Mouse (Mus musculus) forebrain, embryonic 10.5 days (tissue): ENCODE data around the gene Bcam. TPM values are rescaled to one million over a fixed set of nuclear protein-coding genes. Genes with fewer than 3 reads are reported as not detected.

Source experiments
- DNase-seq: peaks from one replicate; pipeline ENCODE4 v3.0.0-alpha.2; 2017; ENCODE audit warnings: low spot score; ENCODE audit errors: extremely low spot score
- H3K27ac ChIP-seq: fragments of 300-500 bp; sonication (generic); 2 replicates; pipeline ENCODE4 v1.5.1; 2016; ENCODE audit warnings: mild to moderate bottlenecking
- H3K27me3 ChIP-seq: fragments of 300-500 bp; sonication (generic); 2 replicates; pipeline ENCODE4 v1.6.1; 2016; ENCODE audit warnings: mild to moderate bottlenecking; ENCODE audit not compliant: poor library complexity, severe bottlenecking
- H3K36me3 ChIP-seq: fragments of 300-500 bp; sonication (generic); replicated peaks from 2 replicates; pipeline ENCODE4 v1.6.1; 2016; ENCODE audit warnings: mild to moderate bottlenecking, moderate library complexity
- H3K4me1 ChIP-seq: fragments of 300-500 bp; sonication (generic); 2 replicates; pipeline ENCODE4 v1.6.1; 2016
- H3K4me3 ChIP-seq: fragments of 300-500 bp; sonication (generic); 2 replicates; pipeline ENCODE4 v1.5.1; 2016; ENCODE audit warnings: mild to moderate bottlenecking, moderate library complexity
- H3K9me3 ChIP-seq: fragments of 300-500 bp; sonication (generic); 2 replicates; pipeline ENCODE4 v1.6.1; 2016; ENCODE audit warnings: mild to moderate bottlenecking, moderate library complexity
- WGBS: fragments of 180-500 bp; shearing (Covaris S2); methylation state at CpG from one replicate; pipeline ENCODE4 v1.1.7; 2016; 5-methylcytosine and 5-hydroxymethylcytosine counted together
- polyA plus RNA-seq: library from polyadenylated mRNA; unstranded; fragments of >200 nt; fragmentation: Nextera tagmentation; extraction: Ambion mirVana; gene quantifications from 2 replicates; pipeline ENCODE4 v1.2.1, GENCODE M21; 2016

The Bcam gene
- polyA plus RNA-seq, 1 experiment from 2014 or later, result 33.1 TPM

DNA sequence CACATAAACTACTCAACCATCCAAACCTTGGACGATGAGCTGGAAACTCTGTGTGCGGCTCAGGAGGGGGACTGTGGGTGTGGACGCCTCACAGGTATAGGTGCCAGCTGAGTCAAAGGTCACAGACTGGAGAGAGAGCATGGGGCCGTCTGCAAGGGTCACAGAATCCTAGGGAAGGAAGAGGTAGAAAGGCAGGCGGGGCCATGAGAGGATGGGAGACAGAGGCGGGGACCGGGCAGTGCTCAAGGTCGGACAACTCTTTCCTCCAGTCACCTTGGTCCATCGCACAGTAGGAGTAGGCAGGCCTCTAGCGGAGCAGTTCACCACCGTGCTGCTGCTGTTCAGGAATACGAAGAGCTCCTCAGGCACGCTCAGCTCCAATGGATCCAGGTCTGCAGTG is 10.8 kb downstream of the Bcam start:
- no peak overlapping the region for H3K27ac ChIP-seq
- WGBS, result 90% methylated on average over 13 of the region's 13 CpGs
- H3K4me1 ChIP-seq, result no peaks in the 10 kb centered on the region
- peaks cover 7% of the 10 kb centered on the region; the same call in 1 of the 2 replicates for H3K9me3 ChIP-seq
- no peak overlapping the region for H3K4me3 ChIP-seq
- H3K27me3 ChIP-seq, result no peaks in the 10 kb centered on the region
- DNase-seq, result no peak
- peaks cover 37% of the 10 kb centered on the region for H3K36me3 ChIP-seq

DNA sequence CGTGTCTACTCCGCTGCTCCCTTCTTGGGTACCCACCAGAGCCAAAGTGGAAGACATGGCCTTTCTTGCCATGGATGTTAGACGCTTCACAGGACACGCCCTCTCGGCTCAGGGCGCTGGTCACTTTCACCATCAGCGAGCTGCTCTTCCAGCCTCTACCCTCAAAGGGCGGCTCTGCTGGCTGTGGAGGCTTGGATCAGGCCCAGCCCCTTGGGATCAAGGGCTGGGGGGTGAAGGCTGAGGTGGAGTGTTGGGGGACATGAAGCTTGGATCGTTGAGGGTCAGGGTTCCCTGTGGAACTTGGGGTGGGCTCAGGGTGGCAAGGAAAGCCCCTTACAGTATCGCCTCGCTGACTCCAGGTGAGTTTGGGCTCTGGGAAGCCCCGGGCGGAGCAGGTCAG is 12.2 kb downstream of the Bcam start:
- no peaks in the 10 kb centered on the region for H3K4me1 ChIP-seq
- H3K9me3 ChIP-seq, result peaks cover 4% of the 10 kb centered on the region; the same call in 1 of the 2 replicates
- WGBS, result 90% methylated on average over 13 of the region's 13 CpGs
- no peak for DNase-seq
- no peaks in the 10 kb centered on the region for H3K27me3 ChIP-seq
- H3K4me3 ChIP-seq, result no peak overlapping the region
- peaks cover 25% of the 10 kb centered on the region for H3K36me3 ChIP-seq
- no peak overlapping the region for H3K27ac ChIP-seq

GRCm38 (mm10) chr7:19755851-19756786 is 14.7 kb downstream of the Bcam start:
- Histone ChIP-seq H3K4me1 (no peaks in the 10 kb centered on the region; the same call in 1 of the 2 replicates), H3K4me3 (no peak overlapping the region), H3K36me3 (peaks cover 17% of the 10 kb centered on the region), H3K27me3 (no peaks in the 10 kb centered on the region), H3K27ac (0 out of 2 replicates have a peak overlapping the region, but pooled peaks have one; percentile 30), H3K9me3 (peaks cover 2% of the 10 kb centered on the region; the same call in 1 of the 2 replicates)
- 84% methylated on average over 23 of the region's 24 CpGs for WGBS
- DNase-seq, result no peak

GRCm38 (mm10) chr7:19755008-19755407 is 15.8 kb downstream of the Bcam start:
- WGBS, result 85% methylated on average over 2 of the region's 2 CpGs
- no peaks in the 10 kb centered on the region for H3K27me3 ChIP-seq
- H3K4me3 ChIP-seq, result no peak overlapping the region

DNA sequence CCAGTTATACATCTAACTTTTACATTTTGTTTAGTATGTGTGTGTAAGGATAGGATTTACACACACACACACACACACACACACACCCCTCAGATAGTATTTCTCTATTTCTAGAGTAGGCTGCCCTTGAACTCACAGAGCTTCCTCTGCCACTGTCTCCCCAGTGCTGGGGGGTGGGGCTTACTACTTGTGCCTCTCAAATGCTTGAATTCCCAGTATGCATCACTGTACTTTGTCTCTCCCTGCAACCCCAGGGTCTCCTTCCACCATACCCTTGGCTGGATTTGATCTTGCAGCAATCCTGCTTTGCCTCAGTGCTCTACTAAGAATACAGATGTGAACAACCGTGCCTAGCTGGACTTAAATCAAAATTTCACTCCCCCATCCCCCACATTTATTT is 16.8 kb downstream of the Bcam start:
- no peak overlapping the region for H3K27ac ChIP-seq
- no peak overlapping the region for H3K4me3 ChIP-seq
- no peak for DNase-seq
- WGBS, result 87% methylated on average over 1 of the region's 1 CpGs
- H3K4me1 ChIP-seq, result peaks cover 16% of the 10 kb centered on the region
- H3K36me3 ChIP-seq, result peaks cover 16% of the 10 kb centered on the region
- H3K9me3 ChIP-seq, result peaks cover 2% of the 10 kb centered on the region; the same call in 1 of the 2 replicates
- no peaks in the 10 kb centered on the region for H3K27me3 ChIP-seq

More at GRCm38 (mm10) chr7:19755008-19755407, 15.8 kb downstream of the Bcam start:
- Histone ChIP-seq H3K27ac (no peak overlapping the region), H3K36me3 (peaks cover 17% of the 10 kb centered on the region), H3K9me3 (peaks cover 2% of the 10 kb centered on the region; the same call in 1 of the 2 replicates), H3K4me1 (peaks cover 11% of the 10 kb centered on the region)
- no peak for DNase-seq

DNA sequence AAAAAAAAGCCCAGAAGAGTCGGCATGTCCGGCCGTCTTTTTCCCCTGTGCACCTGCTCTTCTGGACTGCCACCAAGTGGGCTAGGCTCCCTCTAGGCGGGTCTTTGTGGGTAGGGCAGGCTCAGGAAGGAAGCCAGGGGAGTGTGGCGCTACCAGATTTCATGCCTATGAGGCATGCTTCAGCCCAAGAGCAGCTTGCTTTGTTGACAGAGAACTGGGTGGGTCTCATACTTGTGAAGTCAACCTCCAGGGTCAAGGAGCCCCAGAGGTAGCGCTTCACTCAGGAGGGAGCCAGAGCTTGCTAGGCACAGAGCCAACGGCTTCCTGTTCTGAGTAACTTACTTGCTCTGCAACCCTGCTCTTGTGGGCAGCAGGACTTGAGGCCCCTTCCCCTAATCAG is 17.2 kb downstream of the Bcam start:
- H3K9me3 ChIP-seq, result peaks cover 2% of the 10 kb centered on the region; the same call in 1 of the 2 replicates
- H3K27me3 ChIP-seq, result no peaks in the 10 kb centered on the region
- DNase-seq, result no peak
- WGBS, result 88% methylated on average over 7 of the region's 7 CpGs
- peaks cover 11% of the 10 kb centered on the region for H3K36me3 ChIP-seq
- H3K4me3 ChIP-seq, result no peak overlapping the region
- peaks cover 18% of the 10 kb centered on the region for H3K4me1 ChIP-seq
- H3K27ac ChIP-seq, result no peak overlapping the region

DNA sequence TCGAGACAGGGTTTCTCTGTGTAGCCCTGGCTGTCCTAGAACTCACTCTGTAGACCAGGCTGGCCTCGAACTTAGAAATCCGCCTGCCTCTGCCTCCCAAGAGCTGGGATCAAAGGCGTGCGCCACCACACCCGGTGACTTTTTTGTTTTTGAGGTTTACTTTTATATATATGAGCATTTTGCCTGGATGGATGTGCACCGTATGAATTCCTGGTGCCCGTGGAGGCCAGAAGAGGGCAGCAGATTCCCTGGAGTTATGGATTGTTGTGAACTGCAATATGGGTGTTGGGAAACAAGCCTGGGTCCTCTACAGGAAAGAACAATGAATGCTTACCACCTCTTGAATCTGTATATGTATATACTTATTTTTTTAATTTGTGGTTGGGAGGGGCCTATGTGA is 18.2 kb downstream of the Bcam start:
- no peak overlapping the region for H3K27ac ChIP-seq
- no peak overlapping the region for H3K4me3 ChIP-seq
- peaks cover 2% of the 10 kb centered on the region; the same call in 1 of the 2 replicates for H3K9me3 ChIP-seq
- H3K27me3 ChIP-seq, result no peaks in the 10 kb centered on the region
- WGBS, result 67% methylated on average over 8 of the region's 8 CpGs
- DNase-seq, result no peak
- H3K4me1 ChIP-seq, result peaks cover 27% of the 10 kb centered on the region
- 0 out of 2 replicates have a peak, but pooled peaks cover 4% of the 10 kb centered on the region for H3K36me3 ChIP-seq

- Histone ChIP-seq H3K27me3 (no peaks in the 10 kb centered on the region), H3K9me3 (no peaks in the 10 kb centered on the region), H3K4me1 (peaks cover 44% of the 10 kb centered on the region), H3K36me3 (peaks cover 1% of the 10 kb centered on the region; the same call in 1 of the 2 replicates), H3K4me3 (peak overlapping the region; percentile 77; the same call in 1 of the 2 replicates), H3K27ac (peak overlapping the region; percentile 92)
- WGBS, result 67% methylated on average over 4 of the region's 4 CpGs
- DNase-seq, result no peak
These were observed 19.8 kb downstream of the Bcam start for GRCm38 (mm10) chr7:19751070-19751383.

DNA sequence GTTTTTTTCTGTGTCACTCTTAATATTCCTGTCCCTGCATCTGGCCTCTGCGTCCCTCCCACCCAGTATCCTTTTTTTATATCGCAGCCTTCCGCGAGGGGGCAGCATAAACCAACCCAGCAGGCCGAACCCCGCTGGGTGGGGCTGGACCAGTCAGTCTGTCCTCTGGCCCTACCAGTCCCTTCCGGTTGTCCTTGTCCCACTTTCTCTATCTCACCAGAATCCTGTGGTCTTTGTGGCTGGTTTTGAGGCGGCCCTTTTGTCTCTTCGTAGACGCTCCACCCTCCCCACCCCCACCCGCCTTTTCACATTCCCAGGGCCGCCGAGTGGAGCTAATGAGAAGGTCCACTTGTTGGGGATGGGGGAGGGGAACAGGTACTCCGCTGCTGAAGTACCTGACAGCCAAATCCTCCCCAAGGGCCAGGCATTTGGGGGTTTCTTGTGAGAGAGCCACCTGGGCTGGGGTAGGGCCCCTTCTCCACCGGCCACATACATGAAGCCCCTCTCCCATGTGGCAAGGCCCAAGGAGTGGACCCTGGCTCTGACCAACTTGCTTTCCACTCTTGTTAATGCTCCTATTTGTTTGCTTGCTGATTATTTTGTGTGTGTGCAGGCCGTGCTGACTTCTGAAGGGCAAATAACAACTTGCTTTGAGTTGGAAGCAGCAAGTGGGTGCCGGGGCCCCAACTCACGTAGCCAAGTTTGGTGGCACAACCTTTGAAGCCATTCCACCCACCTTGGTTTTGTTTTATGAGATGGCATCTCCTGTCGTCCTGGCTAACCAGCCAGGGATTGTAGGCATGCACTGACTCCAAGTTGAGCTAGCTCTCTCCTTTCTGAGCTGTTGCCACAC is 20.4 kb downstream of the Bcam start, which contains the start of gene Nectin2:
TSS of gene Nectin2 (minus strand) at position 267 of the 853 bp plus-strand sequence.
- DNase-seq, result peak; percentile 85
- 15% methylated on average over 19 of the region's 19 CpGs for WGBS
- Histone ChIP-seq H3K36me3 (peaks cover 6% of the 10 kb centered on the region), H3K4me3 (peak within 1 kb of the TSS; percentile 77), H3K27ac (peak within 1 kb of the TSS; percentile 92), H3K27me3 (no peaks in the 10 kb centered on the region), H3K9me3 (no peaks in the 10 kb centered on the region), H3K4me1 (peaks cover 49% of the 10 kb centered on the region)

- WGBS, result under 1% methylated on average over 46 of the region's 46 CpGs
- no peaks in the 10 kb centered on the region for H3K27me3 ChIP-seq
- H3K36me3 ChIP-seq, result peaks cover 15% of the 10 kb centered on the region
- H3K27ac ChIP-seq, result peak overlapping the region; percentile 92
- H3K4me3 ChIP-seq, result peak overlapping the region; percentile 77
- DNase-seq, result peak; percentile 100
- H3K9me3 ChIP-seq, result no peaks in the 10 kb centered on the region
- H3K4me1 ChIP-seq, result peaks cover 58% of the 10 kb centered on the region
These were observed 21.2 kb downstream of the Bcam start for GRCm38 (mm10) chr7:19749389-19750216.

GRCm38 (mm10) chr7:19748219-19749195 is 22.3 kb downstream of the Bcam start:
- DNase-seq, result peak; percentile 62
- Histone ChIP-seq H3K4me1 (peaks cover 58% of the 10 kb centered on the region), H3K4me3 (peak overlapping the region; percentile 77), H3K27me3 (no peaks in the 10 kb centered on the region), H3K27ac (peak overlapping the region; percentile 92), H3K36me3 (peaks cover 26% of the 10 kb centered on the region), H3K9me3 (no peaks in the 10 kb centered on the region)
- WGBS, result under 1% methylated on average over 32 of the region's 32 CpGs
